Mouse (Mus musculus) lung, embryonic 14.5 days (tissue): ENCODE data around the gene Arf6. TPM values are rescaled to one million over a fixed set of nuclear protein-coding genes. Genes with fewer than 3 reads are reported as not detected.

Source experiments
- ATAC-seq: fragments of 200-750 bp; cut with Nextera tagmentation; 2 replicates; pipeline ENCODE4 v1.8.0; 2017; ENCODE audit warnings: mild to moderate bottlenecking, moderate TSS enrichment, moderate library complexity; ENCODE audit not compliant: insufficient read depth
- DNase-seq: peaks from one replicate; pipeline ENCODE4 v3.0.0-alpha.2; 2015
- H3K27ac ChIP-seq: fragments of 300-500 bp; sonication (generic); 2 replicates; pipeline ENCODE4 v1.5.1; 2014; ENCODE audit warnings: low read depth, mild to moderate bottlenecking, moderate library complexity
- H3K27me3 ChIP-seq: fragments of 300-500 bp; sonication (generic); 2 replicates; pipeline ENCODE4 v1.6.1; 2014; ENCODE audit warnings: low read length, control low read depth; ENCODE audit not compliant: insufficient read depth
- H3K36me3 ChIP-seq: fragments of 300-500 bp; sonication (generic); 2 replicates; pipeline ENCODE4 v1.6.1; 2014; ENCODE audit warnings: control low read depth; ENCODE audit not compliant: insufficient read depth
- H3K4me1 ChIP-seq: fragments of 300-500 bp; sonication (generic); 2 replicates; pipeline ENCODE4 v1.6.1; 2014; ENCODE audit warnings: antibody characterized with exemption, control low read depth; ENCODE audit not compliant: insufficient read depth
- H3K4me2 ChIP-seq: fragments of 300-500 bp; sonication (generic); 2 replicates; pipeline ENCODE4 v1.6.1; 2014; ENCODE audit warnings: mild to moderate bottlenecking
- H3K4me3 ChIP-seq: fragments of 300-500 bp; sonication (generic); 2 replicates; pipeline ENCODE4 v1.5.1; 2014; ENCODE audit warnings: low read depth, low read length
- H3K9ac ChIP-seq: fragments of 300-500 bp; sonication (generic); 2 replicates; pipeline ENCODE4 v1.6.1; 2014
- H3K9me3 ChIP-seq: fragments of 300-500 bp; sonication (generic); 2 replicates; pipeline ENCODE4 v1.6.1; 2016; ENCODE audit warnings: low read depth, low read length, control low read depth
- CTCF ChIP-seq: IDR thresholded peaks from 2 replicates; pipeline ENCODE4 v1.5.1; 2016; ENCODE audit warnings: antibody characterized with exemption, low read depth
- WGBS: fragments of 180-500 bp; shearing (Covaris S2); extraction: QIAGEN DNeasy Blood & Tissue Kit; methylation state at CpG from one replicate; pipeline ENCODE4 v1.1.7; 2014; 5-methylcytosine and 5-hydroxymethylcytosine counted together
- polyA plus RNA-seq: library from polyadenylated mRNA; unstranded; fragments of >200 nt; fragmentation: Nextera tagmentation; extraction: Ambion mirVana; gene quantifications from 2 replicates; pipeline ENCODE4 v1.2.1, GENCODE M21; 2014

Gene Arf6
- polyA plus RNA-seq, result 59.9 and 61.8 TPM in 2 replicates

GRCm38 (mm10) chr12:69371854-69372671, at the start of gene Arf6, which contains the start of gene Gm9887:
Gene Arf6, plus strand, starts transcription at chr12:69372150.
Gene Gm9887, minus strand, starts transcription at chr12:69372458.
- peak; percentile 94 for ATAC-seq
- no peak for TF ChIP-seq CTCF
- under 1% methylated on average over 100 of the region's 121 CpGs for WGBS
- Histone ChIP-seq H3K27ac (peak within 1 kb of the TSS; percentile 98), H3K36me3 (peaks cover 21% of the 10 kb centered on the region), H3K4me1 (0 out of 2 replicates have a peak, but pooled peaks cover 6% of the 10 kb centered on the region), H3K9me3 (no peaks in the 10 kb centered on the region), H3K27me3 (no peaks in the 10 kb centered on the region), H3K4me2 (peak within 1 kb of the TSS; percentile 95), H3K4me3 (peak within 1 kb of the TSS; percentile 99), H3K9ac (peak within 1 kb of the TSS; percentile 98)
- DNase-seq, result peak; percentile 99

GRCm38 (mm10) chr12:69331187-69331586, 40.8 kb upstream of the Arf6 start:
- TF ChIP-seq CTCF, result no peak
- 93% methylated on average over 3 of the region's 3 CpGs for WGBS
- no peaks in the 10 kb centered on the region for H3K4me1 ChIP-seq

GRCm38 (mm10) chr12:69332147-69332546, 39.8 kb upstream of the Arf6 start:
- no peak for TF ChIP-seq CTCF
- Histone ChIP-seq H3K27me3 (no peaks in the 10 kb centered on the region), H3K4me1 (no peaks in the 10 kb centered on the region), H3K36me3 (peaks cover 80% of the 10 kb centered on the region), H3K4me2 (no peak overlapping the region), H3K9me3 (no peaks in the 10 kb centered on the region), H3K4me3 (no peak overlapping the region), H3K9ac (no peak overlapping the region), H3K27ac (no peak overlapping the region)
- DNase-seq, result no peak
- ATAC-seq, result no peak
- 83% methylated on average over 1 of the region's 1 CpGs for WGBS

More at GRCm38 (mm10) chr12:69331187-69331586, 40.8 kb upstream of the Arf6 start:
- Histone ChIP-seq H3K4me3 (no peak overlapping the region), H3K4me2 (no peak overlapping the region), H3K9ac (no peak overlapping the region), H3K36me3 (peaks cover 81% of the 10 kb centered on the region), H3K27ac (no peak overlapping the region), H3K9me3 (no peaks in the 10 kb centered on the region), H3K27me3 (no peaks in the 10 kb centered on the region)
- ATAC-seq (no peak), DNase-seq (no peak)

- Histone ChIP-seq H3K36me3 (peaks cover 80% of the 10 kb centered on the region), H3K27me3 (no peaks in the 10 kb centered on the region), H3K4me2 (no peak overlapping the region), H3K4me1 (no peaks in the 10 kb centered on the region), H3K27ac (no peak overlapping the region), H3K4me3 (no peak overlapping the region), H3K9ac (no peak overlapping the region), H3K9me3 (no peaks in the 10 kb centered on the region)
- TF ChIP-seq CTCF, result peak; percentile 63
- 79% methylated on average over 2 of the region's 2 CpGs for WGBS
- ATAC-seq (no peak), DNase-seq (peak; percentile 64)
Measured at GRCm38 (mm10) chr12:69333547-69333946, 38.4 kb upstream of the Arf6 start.

GRCm38 (mm10) chr12:69349928-69350327, 22.0 kb upstream of the Arf6 start:
- Histone ChIP-seq H3K36me3 (peaks cover 80% of the 10 kb centered on the region), H3K9me3 (no peaks in the 10 kb centered on the region), H3K4me2 (no peak overlapping the region), H3K4me3 (no peak overlapping the region), H3K27ac (no peak overlapping the region), H3K27me3 (no peaks in the 10 kb centered on the region), H3K4me1 (no peaks in the 10 kb centered on the region), H3K9ac (no peak overlapping the region)
- DNase-seq (no peak), ATAC-seq (no peak)
- TF ChIP-seq CTCF, result no peak
- 85% methylated on average over 2 of the region's 2 CpGs for WGBS

GRCm38 (mm10) chr12:69351685-69352084, 20.3 kb upstream of the Arf6 start:
- WGBS, result 74% methylated on average over 1 of the region's 1 CpGs
- Histone ChIP-seq H3K27ac (no peak overlapping the region), H3K9ac (no peak overlapping the region), H3K27me3 (no peaks in the 10 kb centered on the region), H3K4me1 (0 out of 2 replicates have a peak, but pooled peaks cover 3% of the 10 kb centered on the region), H3K4me3 (no peak overlapping the region), H3K9me3 (no peaks in the 10 kb centered on the region), H3K36me3 (peaks cover 72% of the 10 kb centered on the region), H3K4me2 (no peak overlapping the region)
- TF ChIP-seq CTCF, result no peak
- ATAC-seq (no peak), DNase-seq (peak; percentile 39)

- ATAC-seq (peak; percentile 52), DNase-seq (peak; percentile 95)
- under 1% methylated on average over 47 of the region's 50 CpGs for WGBS
- TF ChIP-seq CTCF, result no peak
- H3K4me3 ChIP-seq, result peak within 1 kb of the TSS; percentile 88
- H3K9me3 ChIP-seq, result no peaks in the 10 kb centered on the region
- peak within 1 kb of the TSS; percentile 87 for H3K9ac ChIP-seq
- H3K36me3 ChIP-seq, result peaks cover 31% of the 10 kb centered on the region
- peak within 1 kb of the TSS; percentile 69 for H3K27ac ChIP-seq
- 0 out of 2 replicates have a peak, but pooled peaks cover 3% of the 10 kb centered on the region for H3K4me1 ChIP-seq
- H3K4me2 ChIP-seq, result peak within 1 kb of the TSS; percentile 78
- no peaks in the 10 kb centered on the region for H3K27me3 ChIP-seq
Measured at GRCm38 (mm10) chr12:69356546-69357299, 15.2 kb upstream of the Arf6 start, which contains the start of gene Nemf. Gene Nemf, minus strand, starts transcription at chr12:69357165.
